Mouse (Mus musculus) thymus, postnatal 36 days (tissue): ENCODE results near the gene Foxg1.

Source experiments
- DNase-seq, 2 experiments: peaks; one replicate each; pipeline ENCODE4 v3.0.0; 2022; ENCODE audit warnings: mixed read lengths in 2 of 2

The Foxg1 gene

DNA sequence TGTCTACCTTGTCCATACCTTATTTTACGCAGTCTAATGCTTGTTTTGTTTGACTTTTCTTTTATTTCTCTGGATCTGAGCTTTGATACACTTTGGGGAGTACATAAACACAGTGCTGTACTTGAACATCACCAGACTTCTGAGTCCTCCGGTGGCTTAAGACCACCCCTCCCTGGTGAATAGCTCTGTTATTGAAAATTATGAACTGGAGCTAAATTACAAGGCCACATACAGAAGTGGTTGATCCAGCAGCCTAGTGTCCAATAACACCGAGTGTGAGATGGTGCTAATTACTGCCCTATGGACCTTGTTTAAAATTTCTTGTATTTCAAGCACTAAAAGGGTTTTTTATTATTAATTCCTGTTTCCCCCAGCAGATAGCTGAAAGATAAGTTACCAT, 35.5 kb downstream of the Foxg1 start:
- no peak for DNase-seq
